Mouse (Mus musculus): ENCODE measurements around the gene Trim34b.
"Not testable (repeated sequence)": the region's sequence is repeated elsewhere in the genome, so short reads cannot be mapped to it uniquely, and the experiment has no call there.

The Trim34b gene

GRCm38 (mm10) chr7:104329171-104329570, at the start of gene Trim34b:
TSS of gene Trim34b (plus strand) at chr7:104329471.
- DNase-seq: not testable (repeated sequence)

- not testable (repeated sequence) for DNase-seq
Measured at GRCm38 (mm10) chr7:104287576-104288443, 41.5 kb upstream of the Trim34b start, which contains the start of gene Trim5. TSS of gene Trim5 (minus strand) at chr7:104288094.

GRCm38 (mm10) chr7:104290641-104291040, 38.6 kb upstream of the Trim34b start:
- no peak for DNase-seq

- DNase-seq: no peak
Measured at GRCm38 (mm10) chr7:104291638-104292400, 37.5 kb upstream of the Trim34b start.

GRCm38 (mm10) chr7:104314796-104315353, 14.4 kb upstream of the Trim34b start:
- DNase-seq: peak; percentile 19

GRCm38 (mm10) chr7:104315369-104316080, 13.7 kb upstream of the Trim34b start, which contains the start of gene Trim12a:
TSS of gene Trim12a (minus strand) at chr7:104315466.
- peak; percentile 5 for DNase-seq

GRCm38 (mm10) chr7:104322028-104322427, 7.2 kb upstream of the Trim34b start:
- DNase-seq: no peak

GRCm38 (mm10) chr7:104335547-104335946, 6.3 kb downstream of the Trim34b start:
- not testable (repeated sequence) for DNase-seq

- not testable (repeated sequence) for DNase-seq
Measured at GRCm38 (mm10) chr7:104340744-104341143, 11.5 kb downstream of the Trim34b start.

GRCm38 (mm10) chr7:104348043-104348442, 18.8 kb downstream of the Trim34b start:
- DNase-seq: not testable (repeated sequence)

GRCm38 (mm10) chr7:104352717-104353599, 23.7 kb downstream of the Trim34b start, which contains the start of gene Trim12c:
TSS of gene Trim12c (minus strand) at chr7:104353362.
- DNase-seq: peak; percentile 86

GRCm38 (mm10) chr7:104353600-104353967, 24.3 kb downstream of the Trim34b start:
- DNase-seq: no peak

- DNase-seq: no peak
Measured at GRCm38 (mm10) chr7:104366339-104366738, 37.1 kb downstream of the Trim34b start.

- DNase-seq: peak; percentile 43
Measured at GRCm38 (mm10) chr7:104369736-104370414, 40.6 kb downstream of the Trim34b start, which contains the start of gene Trim30b. TSS of gene Trim30b (minus strand) at chr7:104369884.
